Mouse (Mus musculus) bone marrow, adult 2 months (tissue): Measurements from ENCODE around the gene Skida1. TPM values are rescaled to one million over a fixed set of nuclear protein-coding genes. Genes with fewer than 3 reads are reported as not detected.

Source experiments
- H3K27ac ChIP-seq: fragments of 200-500 bp; 2 replicates; pipeline ENCODE4 v1.5.1; 2012; ENCODE audit warnings: low read depth, mild to moderate bottlenecking, control low read depth, inconsistent platforms, low read length; ENCODE audit not compliant: control insufficient read depth, poor library complexity, insufficient read depth
- H3K4me1 ChIP-seq: fragments of 200-500 bp; 2 replicates; pipeline ENCODE4 v1.6.1; 2011; ENCODE audit warnings: low read length; ENCODE audit not compliant: control insufficient read depth, insufficient read depth
- H3K4me3 ChIP-seq: fragments of 200-500 bp; replicated peaks from 2 replicates; pipeline ENCODE3; 2011; ENCODE audit warnings: mild to moderate bottlenecking, low read depth, low read length, control low read depth; ENCODE audit not compliant: control insufficient read depth
- CTCF ChIP-seq: fragments of 200-500 bp; IDR thresholded peaks from 2 replicates; pipeline ENCODE4 v1.5.1; 2011; ENCODE audit warnings: low read length, control low read depth; ENCODE audit not compliant: control insufficient read depth, insufficient read depth
- POLR2A ChIP-seq: fragments of 200-500 bp; IDR thresholded peaks from 2 replicates; pipeline ENCODE4 v1.6.1; 2011; ENCODE audit warnings: low read depth, mild to moderate bottlenecking, control low read depth, low read length, borderline replicate concordance; ENCODE audit not compliant: control insufficient read depth
- WGBS: fragments of 180-500 bp; shearing (Covaris S2); methylation state at CpG from one replicate; pipeline ENCODE4 v1.1.7; 2018; 5-methylcytosine and 5-hydroxymethylcytosine counted together
- polyA plus RNA-seq: library from polyadenylated mRNA; stranded (reverse); fragments of >200 nt; gene quantifications from 2 replicates; pipeline ENCODE4 v1.2.4, GENCODE M21; 2011; ENCODE audit warnings: low replicate concordance; ENCODE audit not compliant: missing spikeins, insufficient read depth, insufficient read length

The Skida1 gene
- polyA plus RNA-seq, 1 experiment = 1.4 TPM

DNA sequence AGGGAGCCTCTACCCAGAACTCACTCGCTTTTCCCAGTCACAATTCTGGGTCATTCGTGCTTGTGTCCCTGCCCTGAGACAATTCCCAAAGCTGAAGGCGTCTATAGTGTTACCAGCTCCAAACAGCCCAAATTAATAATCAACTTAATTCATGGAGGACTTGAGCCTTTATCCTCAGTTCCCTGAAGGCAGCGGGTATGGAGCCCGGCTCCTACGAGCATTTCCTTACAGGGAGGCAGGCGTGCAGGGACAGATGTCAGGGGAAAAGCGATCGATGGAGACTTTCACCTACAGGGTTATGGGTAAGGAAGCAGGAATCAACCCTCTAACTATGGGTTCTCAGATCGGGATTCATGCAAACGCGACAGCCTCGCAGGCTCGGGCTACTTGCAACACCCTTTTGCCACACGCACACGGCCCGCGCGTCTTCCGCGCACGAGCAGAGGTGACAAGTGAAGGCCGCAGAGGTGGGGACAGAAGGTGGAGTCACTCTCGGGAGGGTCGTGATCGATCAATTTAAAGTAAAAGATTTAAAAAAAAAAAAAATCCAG lies 17.5 kb downstream of the Skida1 start:
- WGBS = 24% methylated on average over 26 of the region's 26 CpGs
- Histone ChIP-seq H3K4me1 (peaks cover 2% of the 10 kb centered on the region; the same call in 1 of the 2 replicates), H3K27ac (no peak overlapping the region), H3K4me3 (no peak overlapping the region)
- TF ChIP-seq POLR2A = no peak
- TF ChIP-seq CTCF = no peak

DNA sequence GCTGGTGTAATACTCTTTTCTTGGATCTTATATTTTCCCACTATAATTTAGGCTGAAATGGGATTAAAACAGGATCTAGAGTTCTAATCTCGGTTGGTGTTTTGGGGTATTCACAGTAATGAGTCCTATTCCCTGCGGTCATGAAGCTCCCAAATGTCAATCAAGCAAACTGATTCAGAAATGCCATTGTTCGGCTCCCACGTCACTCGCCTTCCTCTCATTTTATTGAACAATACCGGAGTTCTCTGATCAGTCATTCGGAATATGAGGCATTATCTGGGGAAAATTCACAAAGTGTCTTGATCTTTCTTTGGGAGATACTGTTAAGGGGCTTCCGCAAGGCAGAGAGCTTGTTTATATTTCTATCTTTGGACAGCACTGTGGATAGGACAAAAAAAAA lies 18.3 kb downstream of the Skida1 start:
- no peak for TF ChIP-seq POLR2A
- no peak for TF ChIP-seq CTCF
- Histone ChIP-seq H3K27ac (no peak overlapping the region), H3K4me1 (peaks cover 2% of the 10 kb centered on the region; the same call in 1 of the 2 replicates), H3K4me3 (no peak overlapping the region)
- 89% methylated on average over 8 of the region's 8 CpGs for WGBS

DNA sequence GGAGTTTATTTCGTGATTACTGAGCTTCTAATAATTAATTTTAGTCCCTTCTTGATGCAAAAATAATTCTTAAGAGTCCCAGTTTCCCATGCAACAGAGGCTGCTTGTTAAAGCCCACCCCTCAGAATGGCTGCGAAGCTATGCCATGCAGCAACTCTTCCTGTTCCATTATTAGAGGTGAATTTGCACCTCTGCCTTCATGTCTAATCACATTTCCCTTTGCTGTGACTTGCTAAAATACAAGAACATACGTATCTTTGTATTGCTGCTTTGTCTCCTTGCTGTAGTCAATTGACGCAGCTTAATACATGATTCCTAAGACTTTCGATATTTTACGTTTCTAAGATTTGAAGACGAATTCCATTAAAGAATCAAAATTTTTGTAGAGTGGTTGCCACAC lies 19.2 kb downstream of the Skida1 start:
- WGBS = 89% methylated on average over 7 of the region's 7 CpGs
- Histone ChIP-seq H3K27ac (no peak overlapping the region), H3K4me3 (no peak overlapping the region), H3K4me1 (peaks cover 2% of the 10 kb centered on the region; the same call in 1 of the 2 replicates)
- TF ChIP-seq POLR2A = no peak

DNA sequence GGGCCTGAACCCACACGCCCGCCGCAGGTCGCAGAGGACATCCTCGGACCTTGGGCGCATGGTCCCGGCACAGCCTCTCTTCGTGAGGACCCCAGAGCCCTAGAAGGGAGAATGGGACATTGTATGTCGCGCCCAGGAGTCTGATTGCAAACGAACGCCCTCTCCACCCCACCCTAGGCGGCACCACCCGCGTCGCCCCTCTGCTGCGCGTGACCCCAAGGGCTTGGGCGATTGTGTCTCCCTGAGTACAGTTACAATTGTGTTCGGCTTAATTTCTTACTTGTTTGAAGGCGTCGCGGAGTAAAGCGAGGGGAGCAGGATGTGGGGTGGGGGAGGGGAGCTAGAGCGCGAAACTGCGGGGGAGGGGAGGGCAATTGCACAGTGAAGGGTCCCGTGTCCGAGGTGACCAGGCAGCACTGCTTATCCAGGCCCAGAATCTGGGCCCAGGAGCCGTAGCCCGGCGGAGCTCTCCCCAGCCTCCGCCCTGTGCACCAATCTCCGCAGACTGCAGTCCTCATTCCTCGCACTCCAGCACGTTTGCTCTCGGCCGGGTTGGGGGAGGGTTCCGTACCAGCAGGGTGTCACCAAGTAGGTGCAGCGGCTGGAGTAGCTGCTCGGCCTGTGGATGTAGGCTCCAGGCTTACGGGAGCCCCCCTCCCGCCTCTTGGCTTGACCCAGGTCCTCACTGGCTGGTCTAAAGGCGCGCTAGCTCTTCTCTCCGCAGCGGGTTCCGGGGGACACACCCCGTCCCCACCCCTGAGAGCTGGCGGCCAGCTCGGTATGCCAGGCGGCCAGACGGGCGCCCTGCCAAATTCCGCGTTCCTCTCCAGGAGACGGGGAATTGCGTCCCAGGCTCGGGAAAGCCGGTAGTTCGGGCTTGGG lies 20.5 kb downstream of the Skida1 start:
- under 1% methylated on average over 61 of the region's 61 CpGs for WGBS
- TF ChIP-seq CTCF (no peak), POLR2A (peak; percentile 42; the same call in 1 of the 2 replicates)
- Histone ChIP-seq H3K27ac (no peak overlapping the region; the same call in 1 of the 2 replicates), H3K4me3 (peak overlapping the region; percentile 77), H3K4me1 (peaks cover 2% of the 10 kb centered on the region; the same call in 1 of the 2 replicates)

DNA sequence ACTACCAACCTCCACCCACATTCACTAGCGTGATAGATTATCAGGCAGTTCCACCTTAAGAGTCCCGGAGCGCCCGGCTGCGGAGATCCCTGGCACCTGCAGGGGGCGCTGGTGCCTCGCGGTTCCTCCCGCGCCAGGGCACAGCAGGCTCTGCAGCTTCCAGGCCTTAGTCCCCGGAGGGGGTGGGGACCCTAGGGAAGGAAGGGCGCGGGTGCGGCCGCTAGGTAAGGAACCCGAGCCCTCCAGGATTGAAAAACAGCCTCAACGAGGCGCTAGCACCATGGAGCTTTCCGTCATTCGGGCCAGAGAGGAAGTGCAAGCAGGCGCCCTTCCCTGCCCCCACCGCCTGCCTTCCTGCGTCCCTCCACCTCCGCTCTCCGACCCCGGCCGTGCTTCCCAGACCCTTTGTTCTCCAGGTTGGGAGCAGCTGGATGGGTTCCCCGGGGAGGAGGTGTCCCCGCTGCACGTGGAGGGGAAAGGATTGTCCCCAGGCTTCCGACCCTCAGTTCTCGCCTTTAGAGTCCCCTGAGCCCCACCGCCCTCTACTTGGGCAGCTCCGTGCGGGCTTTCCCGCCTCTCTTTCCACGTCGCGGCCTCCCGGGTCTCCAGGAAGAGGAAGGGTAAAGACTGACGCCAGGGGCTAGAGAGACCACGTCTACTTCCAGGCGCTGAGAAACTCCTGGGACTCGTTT lies 21.3 kb downstream of the Skida1 start:
- WGBS = under 1% methylated on average over 44 of the region's 44 CpGs
- Histone ChIP-seq H3K4me3 (peak overlapping the region; percentile 77), H3K27ac (peak overlapping the region; percentile 34; the same call in 1 of the 2 replicates), H3K4me1 (peaks cover 2% of the 10 kb centered on the region; the same call in 1 of the 2 replicates)
- TF ChIP-seq CTCF (peak; percentile 82), POLR2A (peak; percentile 19; the same call in 1 of the 2 replicates)

DNA sequence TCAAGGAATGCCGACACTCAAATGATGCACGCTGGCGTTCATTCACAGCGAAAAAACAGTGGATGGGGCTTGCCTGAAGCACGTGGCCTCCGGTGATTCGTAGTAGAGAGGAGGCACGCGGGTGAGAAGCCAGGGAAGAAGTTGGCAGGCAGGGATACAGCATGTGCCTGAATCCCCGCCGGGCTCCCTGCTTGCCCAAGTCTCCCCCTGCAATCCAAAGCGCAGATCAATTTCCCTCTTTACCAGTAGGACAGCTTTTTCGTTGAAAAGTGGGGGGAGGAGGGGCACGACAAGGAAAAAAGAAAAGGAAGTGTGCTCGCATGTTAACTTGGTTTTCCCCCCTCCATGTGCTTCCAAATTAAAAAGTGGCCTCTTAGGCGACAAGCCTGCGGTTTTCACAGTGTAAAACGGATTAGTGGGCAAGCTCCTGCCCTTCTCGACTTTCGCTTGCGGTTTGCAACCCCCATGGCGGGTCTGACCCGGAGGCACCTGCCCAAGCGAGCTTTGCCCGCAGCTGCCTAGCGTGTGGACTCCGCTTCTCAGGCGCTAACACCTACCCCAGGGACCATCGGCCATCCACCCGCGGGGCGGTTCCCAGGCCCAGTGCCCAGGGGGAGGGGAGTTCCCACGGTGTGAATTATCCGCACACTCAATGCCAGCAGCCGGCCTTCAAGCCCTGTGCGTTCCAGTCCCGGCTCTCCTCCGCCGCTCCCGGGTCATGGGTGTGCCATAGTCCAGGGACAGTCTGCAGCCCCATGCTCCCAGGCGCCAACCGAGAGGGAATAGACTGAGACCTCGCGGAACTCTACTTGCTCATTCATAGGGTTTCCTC lies 22.5 kb downstream of the Skida1 start:
- no peak for TF ChIP-seq POLR2A
- TF ChIP-seq CTCF = no peak
- H3K4me3 ChIP-seq = peak overlapping the region; percentile 8
- WGBS = under 1% methylated on average over 44 of the region's 44 CpGs
- H3K4me1 ChIP-seq = peaks cover 2% of the 10 kb centered on the region; the same call in 1 of the 2 replicates
- H3K27ac ChIP-seq = no peak overlapping the region

DNA sequence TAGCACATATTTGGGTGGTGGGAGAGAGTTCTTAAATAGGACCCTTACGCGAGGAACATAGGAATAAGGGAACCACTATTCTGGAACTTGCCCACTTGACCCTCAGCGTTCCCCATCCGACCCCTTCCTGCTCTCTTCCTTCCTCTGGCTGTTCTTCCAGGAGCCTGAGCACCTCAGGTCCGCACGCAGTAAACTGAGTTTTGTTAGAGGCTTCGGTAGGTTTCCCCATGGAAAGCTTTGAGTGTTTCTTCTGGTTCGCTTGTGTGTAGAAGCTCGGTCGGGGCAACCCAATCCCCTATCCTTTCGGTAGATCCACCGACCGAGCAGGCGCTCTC lies 23.1 kb downstream of the Skida1 start:
- no peak for TF ChIP-seq POLR2A
- TF ChIP-seq CTCF = no peak
- H3K4me3 ChIP-seq = no peak overlapping the region
- no peak overlapping the region for H3K27ac ChIP-seq
- peaks cover 2% of the 10 kb centered on the region; the same call in 1 of the 2 replicates for H3K4me1 ChIP-seq
- WGBS = 4% methylated on average over 14 of the region's 14 CpGs
